Mouse (Mus musculus): ENCODE measurements around the gene Tctex1d1. TPM values are rescaled to one million over a fixed set of nuclear protein-coding genes. Genes with fewer than 3 reads are reported as not detected.
A peak's percentile ranks its signal among the peaks of the same experiment; 100 is the strongest.

The Tctex1d1 gene
- total RNA-seq, 2 experiments from 2014 or later: 15.9 to 16.7 TPM

DNA sequence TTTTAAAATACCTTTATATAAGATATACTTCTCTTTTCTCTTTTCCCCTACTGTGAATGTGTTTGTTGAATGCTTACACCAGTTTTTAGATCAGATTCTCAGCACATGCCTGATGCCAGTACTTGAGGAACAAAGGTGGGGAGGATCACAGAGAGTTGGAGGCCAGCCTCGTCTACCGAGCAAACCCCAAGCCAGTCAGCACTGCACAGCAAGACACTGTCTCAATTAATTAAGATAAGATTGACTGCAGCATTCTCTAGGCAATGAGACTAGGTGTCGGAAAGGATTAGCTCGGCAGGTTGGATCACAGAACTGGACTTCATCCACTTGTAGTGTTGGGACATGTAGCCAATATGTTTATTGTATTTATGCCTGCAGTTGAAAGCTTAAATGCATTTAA is 8.9 kb downstream of the Tctex1d1 start:
- no peak for ATAC-seq (replicated peaks; ENCODE audit: poor library complexity)

DNA sequence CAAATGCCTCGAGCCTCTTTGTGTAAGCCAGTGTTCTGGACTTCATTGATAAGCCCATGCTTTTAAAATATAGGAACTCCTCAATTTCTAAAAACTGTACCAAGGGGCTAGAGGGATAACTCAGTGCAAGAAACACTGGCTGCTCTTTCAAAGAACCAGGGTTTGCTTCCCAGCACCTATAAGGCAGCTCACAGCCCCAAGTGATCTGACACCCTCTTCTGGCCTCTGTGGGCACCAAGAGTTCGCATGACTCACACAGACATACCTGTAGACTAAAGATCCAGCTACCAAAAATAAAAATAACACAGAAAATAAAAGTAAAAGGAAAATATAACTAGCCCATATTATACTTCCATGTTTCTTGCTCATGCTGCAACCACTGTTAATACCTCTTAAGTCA is 9.3 kb downstream of the Tctex1d1 start:
- no peak for ATAC-seq (replicated peaks; ENCODE audit: poor library complexity)

DNA sequence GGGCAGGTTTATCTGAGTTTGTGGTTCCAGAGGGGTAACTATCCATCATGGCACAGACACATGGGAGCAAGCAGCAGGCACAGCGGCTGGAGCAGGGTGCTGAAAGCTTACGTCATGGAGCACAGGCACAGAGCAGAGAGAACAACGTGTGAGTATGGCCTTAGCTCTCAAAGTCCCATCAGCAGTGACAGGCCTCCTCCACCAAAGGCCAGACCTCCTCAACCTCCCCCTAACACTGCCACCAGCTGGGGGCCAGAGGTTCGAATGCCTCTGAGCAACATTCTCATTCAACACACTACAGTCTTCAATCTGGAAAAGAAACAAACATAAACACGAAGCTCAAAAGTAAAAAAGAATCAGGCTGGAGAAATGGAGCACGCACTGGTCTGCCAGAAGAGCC is 10.1 kb downstream of the Tctex1d1 start:
- no peak for ATAC-seq (replicated peaks; ENCODE audit: poor library complexity)

DNA sequence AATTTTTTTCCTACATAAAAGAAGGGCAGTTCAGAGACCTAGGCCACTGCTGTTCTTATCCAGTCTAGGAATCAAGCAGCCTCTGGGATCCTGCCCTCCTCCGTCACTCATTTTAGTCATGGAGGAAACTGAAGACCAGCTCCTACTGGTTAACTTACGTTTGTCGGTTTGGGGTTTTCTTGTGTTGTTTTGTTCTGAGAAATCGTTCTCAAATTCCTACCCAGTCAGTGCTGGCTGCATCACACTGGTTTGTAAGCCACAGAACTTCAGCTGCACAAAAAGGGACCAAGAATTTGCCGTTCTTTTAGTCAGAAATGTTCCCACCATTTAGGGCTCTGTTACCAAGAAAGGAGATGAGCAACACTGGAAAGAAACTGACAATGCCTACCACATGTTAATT is 11.0 kb downstream of the Tctex1d1 start:
- no peak for ATAC-seq (replicated peaks; ENCODE audit: poor library complexity)

DNA sequence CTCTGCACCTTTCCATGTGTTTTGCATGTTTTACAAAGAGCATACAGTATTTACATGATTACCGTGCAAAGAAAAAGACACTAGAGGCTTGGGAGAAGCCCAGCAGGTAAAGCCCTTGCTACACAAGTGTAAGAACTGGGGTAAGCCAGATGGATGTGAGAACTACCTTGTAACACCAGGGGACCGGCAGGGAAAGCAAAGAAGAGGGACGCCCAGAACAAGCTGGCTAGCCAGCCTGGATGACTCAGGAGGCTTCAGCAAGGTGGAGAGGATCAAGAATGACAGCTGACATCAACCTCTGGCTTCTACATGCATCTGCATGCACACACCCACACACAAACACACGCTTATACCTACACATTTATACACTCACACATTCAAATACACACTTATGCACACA is 11.6 kb downstream of the Tctex1d1 start:
- ATAC-seq (replicated peaks; ENCODE audit: poor library complexity): no peak

DNA sequence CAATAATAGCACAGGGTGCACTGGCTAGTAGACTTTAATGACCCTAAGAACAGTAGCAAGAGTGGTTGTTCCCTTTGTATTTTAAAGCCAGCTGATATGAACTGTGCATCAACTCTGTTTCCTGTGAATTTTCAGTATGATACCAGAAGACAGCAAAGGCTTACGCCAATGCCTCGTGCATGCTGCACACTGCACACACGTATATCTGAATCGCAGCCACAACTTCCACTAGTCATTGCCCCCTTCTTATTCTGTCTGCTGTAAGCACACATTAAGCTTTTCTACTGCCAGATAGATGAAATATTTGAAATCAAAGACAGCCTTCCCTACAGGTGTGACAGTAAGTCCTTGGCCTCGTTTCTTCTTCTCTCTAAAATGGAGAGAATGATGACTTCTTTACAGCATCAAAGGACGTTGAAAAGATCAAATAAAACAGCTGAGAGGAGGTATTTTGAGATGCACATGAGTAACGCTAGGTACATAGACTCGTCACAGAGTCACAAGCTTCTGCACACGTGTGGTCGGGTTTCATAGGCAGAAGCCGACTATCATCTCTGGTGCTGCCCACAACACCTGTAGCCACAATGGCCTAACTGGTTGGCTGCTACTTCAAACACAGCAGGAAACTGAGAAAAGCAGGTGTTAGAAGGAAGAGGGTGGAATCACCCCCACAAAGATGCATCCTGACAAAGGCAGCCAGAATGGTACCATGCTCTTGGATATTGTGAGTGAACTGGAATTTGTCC is 12.4 kb downstream of the Tctex1d1 start:
- no peak for ATAC-seq (replicated peaks; ENCODE audit: poor library complexity)

DNA sequence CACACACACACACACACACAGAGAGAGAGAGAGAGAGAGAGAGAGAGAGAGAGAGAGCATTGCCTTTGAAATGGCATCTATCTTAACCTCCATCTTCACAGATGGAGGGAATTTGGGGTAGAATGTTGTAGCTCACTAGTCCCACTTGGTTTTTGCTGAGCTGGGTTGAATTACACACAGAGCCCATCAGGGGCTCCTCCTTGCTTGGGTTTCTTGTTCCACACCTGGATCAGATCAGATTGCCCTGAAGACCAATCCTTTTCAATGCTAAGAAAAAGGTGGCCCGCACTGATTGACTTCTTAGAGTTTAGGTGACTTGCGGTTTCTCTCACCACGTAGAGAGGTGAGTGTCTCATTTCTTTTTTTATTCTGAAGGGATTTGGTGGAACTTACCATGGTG is 13.3 kb downstream of the Tctex1d1 start:
- ATAC-seq (replicated peaks; ENCODE audit: poor library complexity): no peak

DNA sequence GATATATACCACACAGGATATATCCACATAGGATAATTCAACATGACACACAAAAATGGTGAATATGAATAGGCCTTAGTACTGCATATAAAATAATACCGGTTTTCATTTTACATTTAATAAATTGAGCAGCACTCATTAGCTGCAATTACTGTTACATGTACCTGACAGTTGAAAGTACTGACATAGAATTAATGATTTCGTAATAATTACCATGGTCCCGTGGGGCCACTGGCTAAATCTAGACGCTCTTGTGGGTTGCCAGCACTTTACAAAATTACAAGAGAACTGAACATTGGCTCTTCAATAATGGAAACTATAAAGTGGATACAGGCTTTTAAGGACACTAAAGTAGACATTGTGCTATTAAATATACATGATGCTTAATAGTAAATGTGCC is 26.3 kb downstream of the Tctex1d1 start:
- no peak for ATAC-seq (replicated peaks; ENCODE audit: poor library complexity)

DNA sequence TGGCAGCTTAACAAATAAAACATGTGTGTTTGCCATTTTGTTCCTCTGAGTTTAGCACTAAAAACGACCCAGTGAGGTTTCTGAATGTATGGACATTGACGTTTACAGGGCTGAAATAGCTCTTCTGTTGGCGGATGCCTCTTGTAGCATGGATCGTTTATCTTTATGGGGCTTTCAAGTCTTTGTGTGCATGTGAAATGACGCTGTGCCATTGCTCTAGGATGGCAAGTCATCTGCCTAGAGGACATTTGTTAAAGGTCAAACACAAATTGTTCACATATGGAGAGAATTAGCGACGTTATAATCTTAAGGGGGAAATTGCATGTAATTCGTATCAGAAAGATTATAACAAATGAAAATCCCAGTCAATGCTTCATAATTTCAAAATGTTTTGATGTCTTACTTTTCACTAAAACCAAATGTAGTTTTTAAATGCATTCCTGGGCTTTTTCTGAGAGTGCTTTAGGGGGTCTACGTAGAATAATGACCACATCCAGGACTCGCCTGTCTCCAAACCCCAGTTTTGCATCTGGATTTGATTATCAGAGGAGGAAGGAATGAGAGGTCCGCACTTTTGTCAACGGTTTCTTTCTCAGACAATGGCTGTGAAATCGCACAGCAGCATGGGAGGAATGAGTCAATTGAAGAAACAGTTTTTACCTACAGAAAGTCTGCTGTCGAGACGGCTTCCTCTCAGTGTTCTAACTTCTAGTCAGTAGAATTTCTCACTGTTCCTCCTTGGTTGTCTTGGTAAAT is 27.0 kb downstream of the Tctex1d1 start:
- ATAC-seq (replicated peaks; ENCODE audit: poor library complexity): no peak

DNA sequence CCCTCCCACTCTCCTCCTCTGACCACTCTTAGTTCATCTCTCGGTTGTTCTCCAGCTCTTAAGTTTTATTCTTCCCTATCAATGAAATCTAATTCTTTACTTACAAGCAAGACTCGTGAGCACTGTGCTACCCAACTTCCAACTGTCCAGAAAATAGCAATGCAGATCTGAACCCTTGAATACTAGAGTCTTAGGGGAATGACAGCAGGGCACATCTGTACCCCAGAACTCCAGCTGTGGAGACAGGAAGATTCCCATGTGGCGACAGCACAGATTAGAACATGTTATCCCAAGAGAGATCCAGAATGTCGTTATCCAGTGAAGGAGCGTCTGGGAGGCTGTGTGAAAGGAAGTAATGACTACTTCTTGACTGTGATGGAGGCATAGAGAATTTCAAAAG is 27.9 kb downstream of the Tctex1d1 start:
- ATAC-seq (replicated peaks; ENCODE audit: poor library complexity): no peak

DNA sequence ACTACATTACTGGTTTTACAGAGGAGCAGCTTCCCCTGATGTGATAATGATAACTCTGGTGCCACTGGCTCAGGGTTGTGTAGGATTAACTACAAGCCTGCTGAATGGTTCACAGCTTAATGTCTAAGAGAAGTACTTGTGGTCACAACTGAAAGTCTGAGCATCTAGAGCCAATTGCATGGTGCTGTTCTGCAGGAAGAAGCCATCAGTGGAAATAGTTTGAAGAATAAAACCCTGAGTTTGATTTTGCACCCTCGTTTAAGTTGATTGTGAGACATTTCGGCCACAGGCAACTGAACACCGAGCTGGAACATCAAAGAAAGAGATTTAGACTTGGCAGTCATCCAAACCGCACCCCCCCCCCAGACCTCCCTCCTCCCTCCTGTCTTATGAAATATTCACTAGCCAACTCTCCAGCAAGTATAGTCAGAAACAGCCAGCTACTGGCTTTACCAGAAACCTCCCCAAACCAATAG is 28.6 kb downstream of the Tctex1d1 start:
- peak; percentile 88 for ATAC-seq (replicated peaks; ENCODE audit: poor library complexity)

DNA sequence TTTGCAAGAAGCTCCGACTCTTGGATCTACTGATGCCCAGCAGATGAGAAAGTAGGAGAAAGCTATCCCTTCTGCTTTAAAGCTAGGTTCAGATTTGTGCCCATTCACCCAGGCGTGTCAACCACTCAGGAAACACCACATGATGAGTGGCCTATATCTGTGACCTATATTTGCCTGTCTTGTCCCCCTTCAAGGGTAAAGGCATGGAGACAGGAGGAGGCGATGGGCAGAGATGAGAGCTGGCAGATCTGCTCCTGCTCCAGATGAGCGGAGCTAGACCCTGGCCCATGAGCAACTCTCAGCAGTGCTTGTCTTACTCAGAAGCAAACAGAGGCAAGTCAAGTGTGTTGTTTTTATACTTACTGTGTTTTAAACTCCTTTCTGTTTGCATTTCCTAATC is 32.3 kb downstream of the Tctex1d1 start:
- ATAC-seq (replicated peaks; ENCODE audit: poor library complexity): no peak

DNA sequence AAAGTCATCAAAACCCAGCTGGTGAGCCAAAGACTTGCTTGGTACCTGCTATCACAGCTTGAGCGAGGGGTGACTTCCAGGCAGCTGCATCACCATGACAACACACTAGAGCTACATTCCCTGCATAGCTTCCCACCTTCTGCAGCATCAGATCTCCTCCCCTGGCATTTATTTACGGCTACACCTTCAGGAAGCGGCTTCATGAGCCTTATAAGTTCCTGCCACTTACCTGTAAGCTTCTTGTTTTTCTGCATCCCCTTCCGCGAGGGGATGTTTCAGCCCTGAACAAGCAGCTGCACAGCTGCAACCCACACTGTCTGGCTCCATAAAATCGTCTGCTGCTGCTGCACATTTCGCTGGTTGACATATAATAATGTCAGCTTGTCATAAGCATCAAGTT is 33.4 kb downstream of the Tctex1d1 start:
- ATAC-seq (replicated peaks; ENCODE audit: poor library complexity): no peak

DNA sequence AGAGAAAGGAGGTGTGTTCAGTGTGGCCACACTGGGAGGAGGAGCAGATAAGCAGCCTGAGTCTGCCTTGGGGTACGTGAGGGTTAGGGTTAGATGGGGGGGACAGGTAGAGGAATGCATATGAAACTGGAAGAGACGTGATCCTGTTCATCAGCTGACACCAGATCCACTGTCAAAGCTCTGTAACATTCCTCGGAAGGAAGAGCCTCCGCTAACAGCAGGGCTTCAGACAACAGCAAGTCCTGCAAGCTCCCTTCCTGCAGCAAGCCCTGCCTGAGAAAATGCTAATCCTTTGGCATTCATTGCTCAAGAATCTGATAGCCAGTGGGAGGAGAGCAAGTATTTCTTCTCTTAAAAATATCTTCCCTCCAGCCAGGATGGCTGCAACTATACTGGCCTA is 35.1 kb downstream of the Tctex1d1 start:
- ATAC-seq (replicated peaks; ENCODE audit: poor library complexity): no peak

DNA sequence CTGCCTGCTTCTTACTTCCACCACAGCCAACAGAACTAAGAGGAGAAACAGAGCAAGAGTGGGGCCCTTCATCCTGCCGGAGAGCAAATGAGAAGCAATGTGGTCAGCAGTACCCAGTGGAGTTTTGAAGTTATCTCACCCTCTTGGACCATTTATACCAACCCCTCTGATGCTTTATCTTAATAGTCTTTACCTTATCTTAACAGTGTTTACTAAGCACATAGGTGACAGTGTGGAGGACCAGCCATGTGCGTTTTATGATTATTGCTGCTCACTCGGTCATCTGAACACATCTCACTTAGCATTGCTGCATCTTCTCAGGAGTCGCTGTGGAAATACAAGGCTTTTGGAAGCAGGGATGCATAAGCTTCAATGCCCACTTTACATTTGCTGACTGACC is 48.2 kb downstream of the Tctex1d1 start, which contains the start of gene Insl5:
Gene Insl5 (minus strand): TSS at position 222 of the 400 bp plus-strand sequence.
- no peak for ATAC-seq (replicated peaks; ENCODE audit: poor library complexity)

DNA sequence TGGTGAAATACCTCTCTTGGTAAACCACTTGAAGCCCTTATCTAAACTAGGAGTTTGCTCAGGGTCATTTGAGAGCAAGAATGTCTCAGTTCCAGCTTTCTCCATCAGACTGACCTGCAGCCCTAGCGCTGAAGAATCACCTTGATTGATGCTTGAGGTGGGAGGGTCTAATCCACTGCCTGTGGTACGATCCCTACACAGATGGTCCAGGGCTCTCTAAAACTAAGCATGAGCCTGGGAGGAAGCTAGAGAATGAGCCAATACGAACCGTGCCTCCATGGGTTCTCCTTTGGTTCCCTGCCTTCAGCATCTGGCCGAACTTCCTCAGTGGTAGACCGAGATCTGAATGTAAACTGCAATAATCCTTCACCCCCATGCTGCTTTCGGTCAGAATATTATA is 49.3 kb downstream of the Tctex1d1 start:
- no peak for ATAC-seq (replicated peaks; ENCODE audit: poor library complexity)

DNA sequence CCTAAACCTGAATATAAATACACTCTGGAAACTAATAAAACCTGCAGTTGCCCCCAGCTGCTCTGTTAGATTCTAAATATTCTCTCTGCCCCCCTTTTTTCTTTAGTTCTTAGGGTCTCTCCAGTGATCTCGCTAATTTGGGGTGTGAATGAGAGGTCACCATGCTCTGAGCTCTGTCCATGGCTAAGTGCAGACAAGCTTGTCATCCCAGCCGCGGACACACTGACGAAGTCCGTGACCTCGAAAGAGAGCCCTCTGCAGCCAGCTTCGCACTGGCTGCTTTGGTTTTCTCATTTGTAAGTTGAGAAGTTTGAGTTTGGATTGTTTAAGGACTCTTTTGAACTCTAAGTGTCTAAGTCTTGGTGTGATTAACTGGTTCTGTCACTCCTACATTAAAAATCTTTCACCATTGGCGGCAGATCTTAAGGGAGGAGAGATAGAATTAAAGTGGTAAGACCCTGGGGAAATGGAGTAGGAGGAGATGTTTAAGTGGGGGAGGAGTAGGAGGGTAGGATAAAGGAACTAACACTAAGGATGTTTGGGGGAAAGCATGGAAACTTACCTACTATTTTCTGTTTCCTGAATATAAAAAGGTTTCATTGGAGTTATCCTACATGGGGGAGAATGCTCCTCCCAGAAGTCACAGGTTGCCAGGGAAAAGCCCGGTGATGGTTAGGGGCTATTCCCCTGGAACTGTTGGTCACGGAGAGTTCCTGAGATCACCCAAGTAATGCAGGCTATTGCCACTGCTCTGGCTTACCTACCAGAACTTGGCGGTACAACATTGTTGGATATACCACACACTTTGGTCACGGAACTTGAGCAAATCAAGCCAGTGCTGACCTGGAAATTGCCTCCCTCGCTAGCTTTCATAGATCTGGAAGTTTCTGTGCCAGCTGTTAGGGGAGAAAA is 50.0 kb downstream of the Tctex1d1 start:
- no peak for ATAC-seq (replicated peaks; ENCODE audit: poor library complexity)

DNA sequence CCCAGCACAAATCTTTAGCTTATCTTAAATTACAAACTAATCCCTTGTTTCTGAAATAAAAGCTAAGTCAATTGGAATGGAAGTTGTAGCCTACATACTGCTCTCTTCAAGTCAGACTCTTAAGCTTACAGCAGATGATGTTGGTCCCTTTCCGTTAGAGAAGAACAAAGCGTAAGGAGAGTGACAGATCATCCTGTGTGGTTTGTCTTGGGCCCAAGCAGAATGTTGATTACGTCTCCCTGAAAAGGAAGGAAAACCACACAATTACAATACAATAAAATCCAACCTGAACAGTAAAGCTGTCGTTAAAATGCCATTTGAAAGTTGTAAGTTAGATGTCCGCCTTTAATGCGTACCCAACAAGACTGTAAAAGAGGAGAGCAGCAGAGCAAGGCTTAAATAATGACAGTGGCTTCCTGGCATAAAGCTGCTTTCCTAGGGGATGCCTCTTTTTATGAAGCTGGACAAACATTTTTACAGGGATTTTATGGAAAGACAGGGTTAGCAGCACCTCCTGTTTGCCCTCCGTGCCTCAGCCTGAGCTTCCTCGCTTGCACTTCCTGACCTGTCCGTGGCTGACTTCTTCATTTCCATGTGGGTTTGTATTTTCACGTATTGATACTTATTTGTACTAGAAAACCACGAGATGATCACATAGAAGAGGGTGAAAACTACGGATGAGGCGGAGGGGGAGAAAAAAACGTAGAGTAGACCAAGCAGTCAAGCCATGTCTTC is 60.9 kb downstream of the Tctex1d1 start:
- ATAC-seq (replicated peaks; ENCODE audit: poor library complexity): peak; percentile 56

DNA sequence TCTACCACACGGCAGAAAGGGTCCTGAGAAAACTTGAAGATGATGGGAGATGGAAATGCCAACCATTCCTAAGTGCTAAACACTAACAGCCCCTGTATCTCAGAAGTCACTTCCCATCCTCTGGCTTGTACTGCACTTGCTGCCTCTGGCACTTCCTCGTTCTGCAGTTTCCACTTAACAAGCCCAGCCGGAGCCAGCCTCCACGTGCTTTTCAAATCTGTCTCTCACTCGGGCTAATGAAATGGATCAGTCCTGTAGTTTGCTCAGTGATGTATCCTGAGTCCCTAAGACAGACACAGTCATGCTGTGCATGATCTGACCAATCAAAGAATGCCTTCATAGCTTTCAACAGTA is 61.4 kb downstream of the Tctex1d1 start:
- peak; percentile 84 for ATAC-seq (replicated peaks; ENCODE audit: poor library complexity)

DNA sequence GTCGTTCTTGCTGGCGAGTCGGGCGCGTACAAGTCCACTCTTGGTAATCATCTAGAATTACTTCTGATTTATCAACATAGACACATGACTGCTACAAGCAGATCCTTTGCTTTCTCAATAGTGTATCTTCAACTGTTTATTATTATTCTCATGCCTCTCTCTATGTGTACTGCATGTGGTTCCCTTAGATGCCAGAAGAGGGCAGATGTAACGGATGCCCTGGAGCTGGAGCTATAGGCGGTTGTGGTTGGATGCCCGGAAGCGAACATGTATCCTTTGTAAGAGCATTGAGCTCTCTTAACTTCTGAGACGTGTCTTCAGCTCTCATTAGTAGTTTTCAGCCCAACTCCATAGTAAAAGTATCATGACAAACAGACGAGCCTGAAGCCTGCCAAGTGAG is 64.6 kb downstream of the Tctex1d1 start:
- peak; percentile 57 for ATAC-seq (replicated peaks; ENCODE audit: poor library complexity)

DNA sequence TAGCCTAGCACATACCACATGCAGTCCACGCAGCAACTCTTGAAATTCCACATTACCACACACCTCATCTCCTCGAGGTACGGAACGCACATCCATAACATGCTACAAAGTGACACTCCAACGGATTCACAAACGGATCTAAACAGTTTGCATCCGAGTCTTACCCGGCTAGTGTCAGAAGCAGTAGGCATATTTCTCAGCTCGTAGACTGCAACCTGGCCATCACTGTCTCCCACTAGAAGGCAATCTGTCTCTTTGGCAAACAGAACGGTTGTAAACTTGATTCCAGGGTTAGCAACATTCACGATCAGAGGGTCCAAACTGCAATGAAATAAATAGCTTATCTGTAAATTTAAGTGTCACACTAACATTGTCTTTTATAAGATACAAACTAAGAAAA is 69.6 kb downstream of the Tctex1d1 start:
- no peak for ATAC-seq (replicated peaks; ENCODE audit: poor library complexity)
